Mouse (Mus musculus) mature B cell (primary cell): Measurements from ENCODE around the gene Gspt1.
"Not testable (repeated sequence)": the region's sequence is repeated elsewhere in the genome, so short reads cannot be mapped to it uniquely, and the experiment has no call there.

Source experiments
- in situ Hi-C: fragments of 300-500 bp; cut with MboI; formaldehyde crosslinking; loops from 2 replicates; pipeline ENCODE4 v1.14.3; 2019

Gene Gspt1

DNA sequence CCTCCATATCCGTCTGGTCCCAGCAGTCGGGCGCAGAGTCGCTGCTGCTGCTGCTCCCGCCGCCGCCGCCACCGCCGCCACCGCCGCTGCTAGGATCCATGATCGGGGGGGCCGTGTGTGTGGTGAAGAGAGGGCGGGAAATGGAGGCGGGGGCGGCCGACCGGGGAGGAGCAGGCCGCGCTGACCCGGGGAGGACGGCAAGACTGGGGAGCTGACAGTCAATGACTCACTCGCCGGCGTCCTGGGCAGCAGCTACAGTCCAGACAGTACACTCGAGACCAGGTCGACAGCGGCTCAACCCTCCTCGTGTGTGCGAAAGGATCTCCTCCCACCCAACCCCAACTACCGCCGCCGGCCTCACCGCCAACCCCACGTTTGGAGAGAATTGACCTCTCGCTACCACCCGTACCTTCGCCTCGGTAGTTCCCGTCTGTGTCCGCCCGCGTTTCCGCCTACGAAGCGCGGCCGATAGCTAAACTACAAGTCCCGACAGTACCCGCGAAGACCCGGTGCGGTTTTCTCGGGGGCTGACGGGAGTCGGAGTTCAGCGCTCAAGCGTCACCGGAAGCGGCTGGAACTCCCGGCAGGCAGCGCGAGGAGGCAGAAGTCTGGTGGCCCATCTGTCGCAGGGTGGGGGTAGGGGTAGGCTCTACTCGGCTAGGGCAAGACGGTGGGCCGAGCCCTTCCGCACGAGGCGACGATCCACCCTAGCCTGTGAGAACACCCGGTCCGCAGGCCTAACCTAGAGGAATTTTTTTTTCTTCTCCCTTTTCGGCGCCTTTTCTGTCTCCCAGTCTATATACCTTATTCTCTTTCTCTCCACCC, at the start of gene Gspt1:
Gene Gspt1 (minus strand): TSS at position 428 of the 825 bp plus-strand sequence.
- in situ Hi-C loops, result no loop called here

GRCm38 (mm10) chr16:11303741-11304140, 49.6 kb upstream of the Gspt1 start:
- in situ Hi-C loops, result no loop called here

DNA sequence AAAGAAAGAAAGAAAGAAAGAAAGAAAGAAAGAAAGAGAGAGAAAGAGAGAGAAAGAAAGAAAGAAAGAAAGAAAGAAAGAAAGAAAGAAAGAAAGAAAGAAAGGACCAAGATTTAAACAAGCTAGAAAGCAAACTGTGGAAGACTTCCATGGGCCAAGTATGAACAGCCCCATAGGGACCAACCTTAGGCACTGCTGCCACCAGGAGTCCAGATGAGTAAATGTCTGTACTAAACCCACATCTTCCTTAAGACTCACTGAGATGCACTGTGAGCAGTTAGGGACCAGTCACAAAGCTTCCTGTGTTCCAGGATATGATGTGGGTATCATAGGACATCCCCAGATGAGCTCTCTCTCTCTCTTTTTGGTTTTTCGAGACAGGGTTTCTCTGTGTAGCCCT, 43.6 kb upstream of the Gspt1 start:
- in situ Hi-C loops, result not testable (repeated sequence)

- in situ Hi-C loops, result not testable (repeated sequence)
Measured at GRCm38 (mm10) chr16:11295583-11295982, 41.5 kb upstream of the Gspt1 start.

DNA sequence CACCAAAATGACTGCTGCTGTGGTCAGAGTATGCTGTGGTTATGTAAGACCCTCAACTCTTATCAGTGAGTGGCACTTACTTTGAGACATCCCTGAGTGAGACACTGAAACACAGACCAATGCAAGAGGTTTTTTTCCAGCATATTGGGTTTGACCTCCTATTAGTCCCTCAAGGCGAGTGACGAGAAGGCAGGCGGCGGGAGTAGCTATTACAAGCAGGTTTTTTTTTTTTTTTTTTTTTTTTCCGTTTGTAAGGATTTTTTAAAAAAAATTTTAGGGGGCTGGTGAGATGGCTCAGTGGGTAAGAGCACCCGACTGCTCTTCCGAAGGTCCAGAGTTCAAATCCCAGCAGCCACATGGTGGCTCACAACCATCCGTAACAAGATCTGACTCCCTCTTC, 34.7 kb upstream of the Gspt1 start:
- in situ Hi-C loops, result not testable (repeated sequence)

DNA sequence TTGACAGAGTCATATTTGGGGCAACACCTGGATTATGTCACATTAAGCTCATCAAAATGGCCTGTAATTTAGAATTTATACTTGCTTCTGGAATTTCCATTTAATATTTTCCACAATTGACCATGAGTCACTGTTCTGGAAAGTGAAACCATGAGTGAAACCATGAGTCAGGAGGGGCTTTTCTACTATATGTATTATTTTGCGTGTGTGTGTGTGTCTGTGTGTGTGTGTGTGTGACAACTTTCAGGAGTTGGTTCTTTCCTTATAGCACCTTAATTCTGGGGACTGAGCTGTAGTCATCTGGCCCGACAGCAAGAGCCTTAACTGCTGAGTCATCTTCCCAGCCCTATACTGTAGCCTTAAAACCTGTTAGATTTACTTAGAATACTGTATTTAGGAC, 31.8 kb upstream of the Gspt1 start:
- in situ Hi-C loops, result no loop called here

GRCm38 (mm10) chr16:11284881-11285280, 30.8 kb upstream of the Gspt1 start:
- in situ Hi-C loops, result no loop called here

- in situ Hi-C loops, result no loop called here
Measured at GRCm38 (mm10) chr16:11282655-11283232, 28.6 kb upstream of the Gspt1 start.

GRCm38 (mm10) chr16:11278778-11279177, 24.7 kb upstream of the Gspt1 start:
- in situ Hi-C loops, result no loop called here

DNA sequence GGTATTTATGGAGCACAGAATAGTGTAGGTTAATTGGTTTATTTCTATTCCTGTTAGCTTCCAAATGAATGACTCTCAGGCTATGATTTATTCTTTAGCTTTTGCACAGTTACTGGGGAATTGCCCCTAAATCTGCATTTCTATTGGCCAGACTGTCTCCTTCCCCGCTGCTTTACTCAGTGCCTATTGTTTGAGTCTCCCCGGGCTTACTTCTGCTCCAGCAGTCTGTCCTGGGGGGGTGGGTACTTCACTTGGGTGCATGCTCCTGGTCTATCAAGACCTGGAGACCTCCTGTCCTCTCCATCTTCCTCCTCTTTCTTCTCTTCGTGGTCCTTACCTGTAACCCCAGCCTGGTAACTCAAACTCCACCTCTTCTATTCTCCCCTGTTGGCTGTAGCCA, 22.8 kb upstream of the Gspt1 start:
- in situ Hi-C loops, result no loop called here

DNA sequence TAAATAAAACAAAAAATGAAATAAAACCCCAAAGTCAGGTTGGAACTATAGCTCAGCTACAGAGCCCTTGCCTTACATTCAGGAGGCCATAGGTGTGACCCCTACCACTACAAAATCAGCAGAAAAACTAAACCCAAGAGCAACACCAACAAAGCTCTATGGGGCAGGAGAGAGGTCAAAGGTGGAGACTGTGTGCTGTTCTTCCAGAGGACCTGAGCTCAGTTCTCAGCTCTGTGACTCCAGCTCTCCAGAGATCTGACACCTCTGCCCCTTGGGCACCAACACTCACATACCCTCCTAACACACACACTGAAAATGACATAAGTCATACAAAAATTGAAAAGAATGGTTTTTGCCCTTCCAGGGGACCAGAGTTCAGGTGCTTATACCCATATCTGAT, 16.9 kb upstream of the Gspt1 start:
- in situ Hi-C loops, result no loop called here

DNA sequence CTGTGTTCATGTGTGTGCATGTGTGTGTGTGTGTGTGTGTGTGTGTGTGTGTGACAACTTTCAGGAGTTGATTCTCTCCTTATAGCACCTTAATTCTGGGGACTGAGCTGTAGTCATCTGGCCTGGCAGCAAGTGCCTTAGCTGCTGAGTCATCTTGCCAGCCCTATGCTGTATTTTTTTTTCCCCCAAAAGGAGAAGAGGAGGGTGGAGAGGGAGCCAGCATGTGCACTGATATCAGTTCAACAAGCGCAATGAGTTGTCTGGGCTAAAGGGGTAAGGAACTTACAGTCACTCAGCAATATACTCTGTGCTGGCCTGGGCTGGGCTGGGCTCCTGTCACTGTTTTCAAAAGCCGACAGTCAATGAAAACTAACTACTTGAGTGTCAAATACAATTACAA, 16.5 kb upstream of the Gspt1 start:
- in situ Hi-C loops, result no loop called here

GRCm38 (mm10) chr16:11269808-11270207, 15.7 kb upstream of the Gspt1 start:
- in situ Hi-C loops, result no loop called here

- in situ Hi-C loops, result no loop called here
Measured at GRCm38 (mm10) chr16:11266556-11266955, 12.4 kb upstream of the Gspt1 start.

- in situ Hi-C loops, result no loop called here
Measured at GRCm38 (mm10) chr16:11263266-11263665, 9.1 kb upstream of the Gspt1 start.

GRCm38 (mm10) chr16:11254723-11255164, 619 bp upstream of the Gspt1 start:
- in situ Hi-C loops, result no loop called here

DNA sequence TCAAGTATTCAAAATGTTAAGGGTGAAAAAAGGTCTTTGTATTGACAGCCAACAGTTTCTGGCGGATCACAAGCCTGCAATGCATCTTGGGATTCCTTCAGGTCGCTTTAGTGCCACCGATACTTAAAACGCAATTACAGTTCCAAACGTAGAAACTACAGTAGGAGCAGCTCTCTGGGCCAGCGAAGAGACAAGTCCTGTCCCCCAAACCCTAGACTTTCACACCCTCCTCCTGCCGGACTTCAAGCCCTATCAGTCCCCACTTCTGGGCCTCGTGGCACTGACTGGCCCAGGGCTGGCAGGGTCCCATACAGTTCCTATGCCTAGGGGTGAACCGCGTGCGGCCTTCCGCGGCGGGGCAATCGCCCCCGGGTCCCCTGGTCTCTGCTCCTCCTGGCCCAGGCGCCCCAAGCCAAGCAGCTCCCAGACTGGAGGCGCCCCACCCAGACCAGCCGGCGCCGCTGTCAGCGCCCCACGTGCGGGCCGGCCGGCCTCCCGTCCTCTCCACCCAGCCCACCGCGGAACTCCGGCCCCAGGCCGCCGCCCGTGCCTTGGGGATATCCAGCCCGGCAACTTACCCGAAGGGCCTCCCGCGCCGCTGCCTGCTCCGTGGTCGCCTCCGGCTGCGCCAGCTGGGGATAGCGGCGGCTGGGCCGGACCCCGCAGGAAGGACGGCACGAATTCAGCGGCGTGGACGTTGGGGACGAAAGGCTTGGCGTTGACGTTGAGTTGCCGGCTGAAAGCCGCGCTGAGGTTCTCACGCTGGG, 877 bp downstream of the Gspt1 start:
- in situ Hi-C loops, result no loop called here

GRCm38 (mm10) chr16:11247791-11248190, 6.3 kb downstream of the Gspt1 start:
- in situ Hi-C loops, result loop anchor here (25.0 kb wide), 1 partner anchor 165 kb away; no protein-coding TSS in a partner anchor

DNA sequence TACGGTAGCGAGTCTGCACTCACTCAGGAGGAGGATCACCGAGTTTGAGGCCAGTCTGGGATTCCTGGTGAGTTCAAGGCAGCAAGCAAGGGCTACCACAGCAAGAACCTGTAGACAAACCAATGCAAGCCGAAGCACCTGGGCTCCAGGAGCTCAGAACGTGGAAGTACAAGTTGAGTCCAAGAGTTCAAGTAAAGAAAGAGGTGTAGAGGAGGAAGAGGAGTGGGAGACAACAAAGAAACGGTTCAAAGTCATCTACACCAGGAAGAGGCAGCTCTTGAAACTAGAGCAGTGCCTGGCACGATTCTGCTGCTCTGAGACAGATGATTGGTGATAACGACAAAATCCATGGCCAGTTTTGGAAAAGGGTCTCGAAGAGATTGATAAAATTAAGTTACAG, 8.4 kb downstream of the Gspt1 start:
- in situ Hi-C loops, result loop anchor here (25.0 kb wide), 1 partner anchor 167 kb away; no protein-coding TSS in a partner anchor

- in situ Hi-C loops, result loop anchor here (25.0 kb wide), 1 partner anchor 170 kb away; no protein-coding TSS in a partner anchor
Measured at GRCm38 (mm10) chr16:11242401-11242800, 11.7 kb downstream of the Gspt1 start.

DNA sequence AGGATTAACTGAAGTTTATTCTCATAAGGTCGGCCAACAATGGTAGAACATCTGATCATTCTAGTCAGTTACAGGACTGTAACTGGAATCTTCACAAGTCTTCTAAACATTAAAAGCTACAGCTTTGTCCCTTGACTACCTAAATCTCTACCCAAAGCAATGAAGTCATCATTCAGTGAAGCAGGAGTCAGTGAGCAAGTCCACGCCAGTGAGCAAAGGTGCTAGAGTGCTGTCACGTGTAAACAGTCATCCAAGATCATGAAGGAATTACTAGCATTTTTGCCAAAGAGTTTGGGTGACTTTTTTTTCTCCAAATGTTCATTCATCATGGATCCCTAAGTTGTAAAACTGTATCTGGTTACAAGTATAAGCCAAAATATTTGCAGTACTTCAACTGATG, 36.3 kb downstream of the Gspt1 start:
- in situ Hi-C loops, result no loop called here

GRCm38 (mm10) chr16:11203600-11204390, 50.3 kb downstream of the Gspt1 start:
- in situ Hi-C loops, result no loop called here
